In genomic region chr11:100576256-100576655, GRCm38 (mm10) we compare ENCODE assay signal across 10 mouse cellular contexts. TPM values are rescaled to one million over a fixed set of nuclear protein-coding genes. Genes with fewer than 3 reads are reported as not detected.
DNase-seq lines count a peak whose midpoint lies in the region; ATAC-seq and TF ChIP-seq lines count a peak whose summit lies in the region.
"Had no signal": no experiment of that assay in that cellular context is flagged by ENCODE, and none has a peak within 500 bp of the region (broad histone marks: within the 10 kb centered on the region; RNA-seq: fewer than 3 reads in every experiment).

No protein-coding gene starts in this region.

- H3K27ac ChIP-seq in forebrain, embryonic 10.5 days = 0 out of 2 replicates have a peak overlapping the region, but pooled peaks have one; percentile 83
- no peak overlapping the region for H3K27ac ChIP-seq in forebrain, embryonic 11.5 days (ENCODE audit: low read depth, low read length)
- peak overlapping the region; percentile 33; the same call in 1 of the 2 replicates for H3K27ac ChIP-seq in midbrain, embryonic 10.5 days (replicated peaks)
- no peak overlapping the region for H3K27ac ChIP-seq in midbrain, embryonic 11.5 days (ENCODE audit: low read depth, low read length)
- H3K27ac ChIP-seq in intestine, postnatal 0 days (ENCODE audit: low read depth, low read length) = no peak overlapping the region
- H3K27ac ChIP-seq in neural tube, embryonic 14.5 days (ENCODE audit: low read depth, low read length) = no peak overlapping the region
- H3K27ac ChIP-seq in kidney, embryonic 14.5 days (ENCODE audit: low read depth, low read length) = no peak overlapping the region

- H3K9me3 ChIP-seq in forebrain, embryonic 10.5 days = no peaks in the 10 kb centered on the region
- no peaks in the 10 kb centered on the region for H3K9me3 ChIP-seq in forebrain, embryonic 11.5 days (ENCODE audit: control insufficient read depth, low read length)
- no peaks in the 10 kb centered on the region for H3K9me3 ChIP-seq in midbrain, embryonic 10.5 days (replicated peaks)
- no peaks in the 10 kb centered on the region for H3K9me3 ChIP-seq in midbrain, embryonic 11.5 days (ENCODE audit: control insufficient read depth, low read length)
- H3K9me3 ChIP-seq in intestine, postnatal 0 days (ENCODE audit: control insufficient read depth) = no peaks in the 10 kb centered on the region
- no peaks in the 10 kb centered on the region for H3K9me3 ChIP-seq in neural tube, embryonic 14.5 days (ENCODE audit: control insufficient read depth, low read length)
- no peaks in the 10 kb centered on the region for H3K9me3 ChIP-seq in kidney, embryonic 14.5 days (ENCODE audit: control insufficient read depth, low read length)

- H3K27me3 ChIP-seq in forebrain, embryonic 10.5 days (ENCODE audit: poor library complexity, severe bottlenecking) = peaks cover 36% of the 10 kb centered on the region
- H3K27me3 ChIP-seq in forebrain, embryonic 11.5 days (ENCODE audit: control insufficient read depth, insufficient read depth, low read length) = no peaks in the 10 kb centered on the region
- H3K27me3 ChIP-seq in midbrain, embryonic 10.5 days (ENCODE audit: low read depth, poor library complexity, severe bottlenecking) = peaks cover 29% of the 10 kb centered on the region
- peaks cover 5% of the 10 kb centered on the region for H3K27me3 ChIP-seq in midbrain, embryonic 11.5 days (ENCODE audit: control insufficient read depth, insufficient read depth, low read length)
- no peaks in the 10 kb centered on the region for H3K27me3 ChIP-seq in intestine, postnatal 0 days (replicated peaks; ENCODE audit: control insufficient read depth, insufficient read depth, low read length)
- no peaks in the 10 kb centered on the region for H3K27me3 ChIP-seq in neural tube, embryonic 14.5 days (ENCODE audit: control insufficient read depth, insufficient read depth, low read length)
- no peaks in the 10 kb centered on the region for H3K27me3 ChIP-seq in kidney, embryonic 14.5 days (ENCODE audit: control insufficient read depth, insufficient read depth, low read length)
- H3K27me3 ChIP-seq: Patski had no signal

- H3K4me3 ChIP-seq in forebrain, embryonic 10.5 days = no peak overlapping the region
- no peak overlapping the region for H3K4me3 ChIP-seq in forebrain, embryonic 11.5 days (ENCODE audit: low read depth, low read length)
- H3K4me3 ChIP-seq in midbrain, embryonic 10.5 days = 0 out of 2 replicates have a peak overlapping the region, but pooled peaks have one; percentile 80
- no peak overlapping the region for H3K4me3 ChIP-seq in midbrain, embryonic 11.5 days (ENCODE audit: low read depth, low read length)
- H3K4me3 ChIP-seq in intestine, postnatal 0 days (ENCODE audit: low read depth, low read length) = no peak overlapping the region
- no peak overlapping the region for H3K4me3 ChIP-seq in neural tube, embryonic 14.5 days (ENCODE audit: low read depth, low read length)
- no peak overlapping the region for H3K4me3 ChIP-seq in kidney, embryonic 14.5 days (ENCODE audit: low read length)

- DNase-seq in forebrain, embryonic 10.5 days (ENCODE audit: extremely low spot score, low spot score) = no peak
- no peak for DNase-seq in forebrain, embryonic 11.5 days (ENCODE audit: low spot score)
- no peak for DNase-seq in midbrain, embryonic 10.5 days (ENCODE audit: low spot score)
- no peak for DNase-seq in midbrain, embryonic 11.5 days (ENCODE audit: low spot score, missing footprints)
- DNase-seq in adrenal gland, adult (ENCODE audit: inconsistent age in 2 of 2, low spot score in 1 of 2) = no peak
- DNase-seq: adrenal gland, postnatal 36 days had no signal

- H3K4me2 ChIP-seq in forebrain, embryonic 11.5 days (ENCODE audit: low read depth, low read length, severe bottlenecking) = no peak overlapping the region
- no peak overlapping the region for H3K4me2 ChIP-seq in midbrain, embryonic 11.5 days
- H3K4me2 ChIP-seq in intestine, postnatal 0 days (replicated peaks; ENCODE audit: low read depth) = peak overlapping the region; percentile 75; the same call in 1 of the 2 replicates
- H3K4me2 ChIP-seq in neural tube, embryonic 14.5 days (ENCODE audit: low read depth, low read length) = 0 out of 2 replicates have a peak overlapping the region, but pooled peaks have one; percentile 6
- no peak overlapping the region for H3K4me2 ChIP-seq in kidney, embryonic 14.5 days (replicated peaks; ENCODE audit: low read depth, low read length)

- H3K4me1 ChIP-seq in forebrain, embryonic 10.5 days = peaks cover 28% of the 10 kb centered on the region
- H3K4me1 ChIP-seq in forebrain, embryonic 11.5 days (replicated peaks; ENCODE audit: control insufficient read depth, insufficient read depth, low read length) = peaks cover 4% of the 10 kb centered on the region; the same call in 1 of the 2 replicates
- peaks cover 27% of the 10 kb centered on the region for H3K4me1 ChIP-seq in midbrain, embryonic 10.5 days
- H3K4me1 ChIP-seq in midbrain, embryonic 11.5 days (ENCODE audit: control insufficient read depth, insufficient read depth, low read length) = peaks cover 11% of the 10 kb centered on the region
- no peaks in the 10 kb centered on the region for H3K4me1 ChIP-seq in intestine, postnatal 0 days (replicated peaks; ENCODE audit: control insufficient read depth, insufficient read depth, low read length)
- H3K4me1 ChIP-seq in neural tube, embryonic 14.5 days (ENCODE audit: control insufficient read depth, insufficient read depth, low read length) = no peaks in the 10 kb centered on the region
- 0 out of 2 replicates have a peak, but pooled peaks cover under 1% of the 10 kb centered on the region for H3K4me1 ChIP-seq in kidney, embryonic 14.5 days (ENCODE audit: control insufficient read depth, insufficient read depth, low read length)

- no peak for TF ChIP-seq CTCF in intestine, postnatal 0 days (IDR thresholded peaks at IDR 0.05; ENCODE audit: low read depth)

- H3K9ac ChIP-seq in forebrain, embryonic 11.5 days (ENCODE audit: low read length) = no peak overlapping the region
- no peak overlapping the region for H3K9ac ChIP-seq in midbrain, embryonic 11.5 days (ENCODE audit: low read length)
- no peak overlapping the region for H3K9ac ChIP-seq in intestine, postnatal 0 days (ENCODE audit: low read depth, low read length)
- H3K9ac ChIP-seq in neural tube, embryonic 14.5 days (replicated peaks; ENCODE audit: low read depth, low read length) = no peak overlapping the region
- no peak overlapping the region for H3K9ac ChIP-seq in kidney, embryonic 14.5 days (ENCODE audit: low read depth, low read length)

- 71% methylated on average over 21 of the region's 21 CpGs for WGBS in forebrain, embryonic 10.5 days
- 71% methylated on average over 21 of the region's 21 CpGs for WGBS in forebrain, embryonic 11.5 days
- 67% methylated on average over 21 of the region's 21 CpGs for WGBS in midbrain, embryonic 10.5 days
- 69% methylated on average over 21 of the region's 21 CpGs for WGBS in midbrain, embryonic 11.5 days
- 73% methylated on average over 21 of the region's 21 CpGs for WGBS in intestine, postnatal 0 days
- WGBS in neural tube, embryonic 14.5 days = 70% methylated on average over 21 of the region's 21 CpGs
- 73% methylated on average over 21 of the region's 21 CpGs for WGBS in kidney, embryonic 14.5 days

- ATAC-seq in forebrain, embryonic 11.5 days (replicated peaks; ENCODE audit: low FRiP score) = no peak
- ATAC-seq in midbrain, embryonic 11.5 days (ENCODE audit: low FRiP score) = no peak
- no peak for ATAC-seq in intestine, postnatal 0 days
- ATAC-seq in neural tube, embryonic 14.5 days (ENCODE audit: low read depth) = no peak
- no peak for ATAC-seq in kidney, embryonic 14.5 days (ENCODE audit: low FRiP score, low TSS enrichment)
- ATAC-seq: Patski had no signal

- peaks cover 49% of the 10 kb centered on the region for H3K36me3 ChIP-seq in forebrain, embryonic 10.5 days (replicated peaks)
- no peaks in the 10 kb centered on the region for H3K36me3 ChIP-seq in forebrain, embryonic 11.5 days (ENCODE audit: control insufficient read depth, insufficient read depth, low read length)
- H3K36me3 ChIP-seq in midbrain, embryonic 10.5 days = peaks cover 46% of the 10 kb centered on the region
- peaks cover 3% of the 10 kb centered on the region for H3K36me3 ChIP-seq in midbrain, embryonic 11.5 days (ENCODE audit: control insufficient read depth, insufficient read depth, low read length)
- peaks cover 20% of the 10 kb centered on the region for H3K36me3 ChIP-seq in intestine, postnatal 0 days (ENCODE audit: control insufficient read depth, insufficient read depth)
- H3K36me3 ChIP-seq in neural tube, embryonic 14.5 days (ENCODE audit: control insufficient read depth, insufficient read depth, low read length) = peaks cover 12% of the 10 kb centered on the region; the same call in 1 of the 2 replicates
- peaks cover 31% of the 10 kb centered on the region; the same call in 1 of the 2 replicates for H3K36me3 ChIP-seq in kidney, embryonic 14.5 days (ENCODE audit: control insufficient read depth, insufficient read depth, low read length)

RNA-seq across cellular contexts. Expression of gene Cnp, which starts 1.6 kb away (rescaled TPM):
- polyA plus RNA-seq in forebrain, embryonic 10.5 days (2016; fragmentation: Nextera tagmentation; extraction: Ambion mirVana) = 15.3 and 17.5 TPM in 2 replicates
- polyA plus RNA-seq in forebrain, embryonic 11.5 days (2014; fragmentation: Nextera tagmentation; extraction: Ambion mirVana) = 18.3 and 20.3 TPM in 2 replicates
- polyA plus RNA-seq in midbrain, embryonic 10.5 days (2016; fragmentation: Nextera tagmentation; extraction: Ambion mirVana) = 17.7 and 22.6 TPM in 2 replicates
- polyA plus RNA-seq in midbrain, embryonic 11.5 days (2014; fragmentation: Nextera tagmentation; extraction: Ambion mirVana) = 15.7 and 16.9 TPM in 2 replicates
- polyA plus RNA-seq in intestine, postnatal 0 days (2015; fragmentation: Nextera tagmentation; extraction: Ambion mirVana) = 15.6 and 16.3 TPM in 2 replicates
- polyA plus RNA-seq in neural tube, embryonic 14.5 days (2014; fragmentation: Nextera tagmentation; extraction: Ambion mirVana) = 41.1 and 49.3 TPM in 2 replicates
- 17.0 and 25.0 TPM in 2 replicates for polyA plus RNA-seq in kidney, embryonic 14.5 days (2014; fragmentation: Nextera tagmentation; extraction: Ambion mirVana)

RNA-seq across cellular contexts. Expression of gene Ttc25, which starts 30.8 kb away (rescaled TPM):
- polyA plus RNA-seq in forebrain, embryonic 10.5 days (2016; fragmentation: Nextera tagmentation; extraction: Ambion mirVana) = 1.4 and 1.5 TPM in 2 replicates
- 1.3 and 1.9 TPM in 2 replicates for polyA plus RNA-seq in forebrain, embryonic 11.5 days (2014; fragmentation: Nextera tagmentation; extraction: Ambion mirVana)
- polyA plus RNA-seq in midbrain, embryonic 10.5 days (2016; fragmentation: Nextera tagmentation; extraction: Ambion mirVana) = 1.9 and 2.3 TPM in 2 replicates
- 1.4 and 1.8 TPM in 2 replicates for polyA plus RNA-seq in midbrain, embryonic 11.5 days (2014; fragmentation: Nextera tagmentation; extraction: Ambion mirVana)
- polyA plus RNA-seq in intestine, postnatal 0 days (2015; fragmentation: Nextera tagmentation; extraction: Ambion mirVana) = 0.18 and 0.22 TPM in 2 replicates
- 1.7 and 2.2 TPM in 2 replicates for polyA plus RNA-seq in neural tube, embryonic 14.5 days (2014; fragmentation: Nextera tagmentation; extraction: Ambion mirVana)
- 0.58 and 0.77 TPM in 2 replicates for polyA plus RNA-seq in kidney, embryonic 14.5 days (2014; fragmentation: Nextera tagmentation; extraction: Ambion mirVana)

RNA-seq across cellular contexts. Expression of gene Nkiras2, which starts 42.8 kb away (rescaled TPM):
- polyA plus RNA-seq in forebrain, embryonic 10.5 days (2016; fragmentation: Nextera tagmentation; extraction: Ambion mirVana) = 83.1 and 91.8 TPM in 2 replicates
- 94.5 and 107 TPM in 2 replicates for polyA plus RNA-seq in forebrain, embryonic 11.5 days (2014; fragmentation: Nextera tagmentation; extraction: Ambion mirVana)
- polyA plus RNA-seq in midbrain, embryonic 10.5 days (2016; fragmentation: Nextera tagmentation; extraction: Ambion mirVana) = 101 and 112 TPM in 2 replicates
- polyA plus RNA-seq in midbrain, embryonic 11.5 days (2014; fragmentation: Nextera tagmentation; extraction: Ambion mirVana) = 96.4 and 110 TPM in 2 replicates
- 52.2 and 55.7 TPM in 2 replicates for polyA plus RNA-seq in intestine, postnatal 0 days (2015; fragmentation: Nextera tagmentation; extraction: Ambion mirVana)
- 108 and 110 TPM in 2 replicates for polyA plus RNA-seq in neural tube, embryonic 14.5 days (2014; fragmentation: Nextera tagmentation; extraction: Ambion mirVana)
- polyA plus RNA-seq in kidney, embryonic 14.5 days (2014; fragmentation: Nextera tagmentation; extraction: Ambion mirVana) = 63.6 and 67.6 TPM in 2 replicates

RNA-seq across cellular contexts. Expression of gene Dnajc7, which starts 43.7 kb away (rescaled TPM):
- polyA plus RNA-seq in forebrain, embryonic 10.5 days (2016; fragmentation: Nextera tagmentation; extraction: Ambion mirVana) = 286 and 289 TPM in 2 replicates
- polyA plus RNA-seq in forebrain, embryonic 11.5 days (2014; fragmentation: Nextera tagmentation; extraction: Ambion mirVana) = 95.9 and 105 TPM in 2 replicates
- polyA plus RNA-seq in midbrain, embryonic 10.5 days (2016; fragmentation: Nextera tagmentation; extraction: Ambion mirVana) = 268 and 304 TPM in 2 replicates
- polyA plus RNA-seq in midbrain, embryonic 11.5 days (2014; fragmentation: Nextera tagmentation; extraction: Ambion mirVana) = 96.1 TPM in 2 replicates
- polyA plus RNA-seq in intestine, postnatal 0 days (2015; fragmentation: Nextera tagmentation; extraction: Ambion mirVana) = 72.9 and 80.2 TPM in 2 replicates
- 109 and 112 TPM in 2 replicates for polyA plus RNA-seq in neural tube, embryonic 14.5 days (2014; fragmentation: Nextera tagmentation; extraction: Ambion mirVana)
- 86.2 and 126 TPM in 2 replicates for polyA plus RNA-seq in kidney, embryonic 14.5 days (2014; fragmentation: Nextera tagmentation; extraction: Ambion mirVana)

RNA-seq across cellular contexts. Expression of gene Acly, which starts 48.5 kb away (rescaled TPM):
- polyA plus RNA-seq in forebrain, embryonic 10.5 days (2016; fragmentation: Nextera tagmentation; extraction: Ambion mirVana) = 287 and 294 TPM in 2 replicates
- 294 TPM in 2 replicates for polyA plus RNA-seq in forebrain, embryonic 11.5 days (2014; fragmentation: Nextera tagmentation; extraction: Ambion mirVana)
- polyA plus RNA-seq in midbrain, embryonic 10.5 days (2016; fragmentation: Nextera tagmentation; extraction: Ambion mirVana) = 312 and 380 TPM in 2 replicates
- 298 and 314 TPM in 2 replicates for polyA plus RNA-seq in midbrain, embryonic 11.5 days (2014; fragmentation: Nextera tagmentation; extraction: Ambion mirVana)
- polyA plus RNA-seq in intestine, postnatal 0 days (2015; fragmentation: Nextera tagmentation; extraction: Ambion mirVana) = 29.3 and 29.5 TPM in 2 replicates
- polyA plus RNA-seq in neural tube, embryonic 14.5 days (2014; fragmentation: Nextera tagmentation; extraction: Ambion mirVana) = 191 and 250 TPM in 2 replicates
- polyA plus RNA-seq in kidney, embryonic 14.5 days (2014; fragmentation: Nextera tagmentation; extraction: Ambion mirVana) = 70.1 and 158 TPM in 2 replicates

Comparison
In these comparisons a context has a peak if more than half of its experiments do, and no peak if none do; other contexts are left out.
1. H3K27ac ChIP-seq: peak in forebrain, embryonic 10.5 days (single experiment) and midbrain, embryonic 10.5 days (single experiment); none in forebrain, embryonic 11.5 days (single experiment), midbrain, embryonic 11.5 days (single experiment), intestine, postnatal 0 days (single experiment), neural tube, embryonic 14.5 days (single experiment) and kidney, embryonic 14.5 days (single experiment).
2. H3K4me2 ChIP-seq: peak in intestine, postnatal 0 days (single experiment) and neural tube, embryonic 14.5 days (single experiment); none in forebrain, embryonic 11.5 days (single experiment), midbrain, embryonic 11.5 days (single experiment) and kidney, embryonic 14.5 days (single experiment).